Mouse (Mus musculus) small intestine, adult 2 months (tissue): ENCODE data around the gene Ldlrad1.

Source experiments
- CTCF ChIP-seq: fragments of 200-500 bp; IDR thresholded peaks from 2 replicates; pipeline ENCODE4 v1.5.1; 2012; ENCODE audit warnings: low read depth, mild to moderate bottlenecking, control low read depth, inconsistent platforms, low read length, moderate library complexity, mixed read lengths; ENCODE audit not compliant: insufficient replicate concordance, insufficient read length; ENCODE audit errors: extremely low read depth
- POLR2A ChIP-seq: fragments of 200-500 bp; IDR thresholded peaks from 2 replicates; pipeline ENCODE4 v1.6.1; 2012; ENCODE audit warnings: low read depth, mild to moderate bottlenecking, control low read depth, inconsistent platforms, low read length, moderate library complexity

GRCm38 (mm10) chr4:107182796-107183195 lies 26.2 kb upstream of the Ldlrad1 start:
- TF ChIP-seq CTCF: no peak
- no peak for TF ChIP-seq POLR2A
